Mouse (Mus musculus) v-Abl transformed pro-B cells (cell line): ENCODE data around the gene Zfyve28.

Experiments used
- in situ Hi-C, 2 experiments: fragments of 400-800 bp; cut with MboI; formaldehyde crosslinking; loops; one replicate each; pipeline ENCODE4 v1.15.1; 2025; ENCODE audit not compliant: unreplicated experiment in 2 of 2

Zfyve28 gene

GRCm38 (mm10) chr5:34288154-34288716, at the start of gene Zfyve28, which contains the start of gene Cfap99:
Zfyve28 (minus strand) TSS chr5:34288449.
Cfap99 (plus strand) TSS chr5:34288600.
- in situ Hi-C loops, result loop anchor here in 1 of 2 experiments (25.0 kb wide), 1 partner anchor 749 kb away; the partner anchor contains the start of gene Hgfac

GRCm38 (mm10) chr5:34336775-34337450, 48.7 kb upstream of the Zfyve28 start:
- in situ Hi-C loops, result loop anchor here in 1 of 2 experiments (10.0 kb wide), 1 partner anchor 192 kb away; no protein-coding TSS in a partner anchor

GRCm38 (mm10) chr5:34336097-34336774, 48.0 kb upstream of the Zfyve28 start, which contains the start of gene Rnf4:
Rnf4 (plus strand) TSS chr5:34336289.
- in situ Hi-C loops, result loop anchor here in 1 of 2 experiments (10.0 kb wide), 1 partner anchor 191 kb away; no protein-coding TSS in a partner anchor

GRCm38 (mm10) chr5:34335539-34336096, 47.4 kb upstream of the Zfyve28 start:
- in situ Hi-C loops, result loop anchor here in 1 of 2 experiments (10.0 kb wide), 1 partner anchor 191 kb away; no protein-coding TSS in a partner anchor

GRCm38 (mm10) chr5:34334081-34334480, 45.8 kb upstream of the Zfyve28 start:
- in situ Hi-C loops, result loop anchor here in 1 of 2 experiments (10.0 kb wide), 1 partner anchor 189 kb away; no protein-coding TSS in a partner anchor

GRCm38 (mm10) chr5:34330136-34330535, 41.9 kb upstream of the Zfyve28 start:
- in situ Hi-C loops, result loop anchor here in 1 of 2 experiments (10.0 kb wide), 1 partner anchor 185 kb away; no protein-coding TSS in a partner anchor

GRCm38 (mm10) chr5:34326875-34327576, 38.8 kb upstream of the Zfyve28 start:
- in situ Hi-C loops, result no loop called here

GRCm38 (mm10) chr5:34326249-34326691, 38.0 kb upstream of the Zfyve28 start:
- in situ Hi-C loops, result no loop called here

GRCm38 (mm10) chr5:34325286-34325685, 37.0 kb upstream of the Zfyve28 start:
- in situ Hi-C loops, result no loop called here

GRCm38 (mm10) chr5:34321236-34321635, 33.0 kb upstream of the Zfyve28 start:
- in situ Hi-C loops, result no loop called here

- in situ Hi-C loops, result no loop called here
Measured at GRCm38 (mm10) chr5:34319491-34320034, 31.3 kb upstream of the Zfyve28 start.

GRCm38 (mm10) chr5:34309016-34309415, 20.8 kb upstream of the Zfyve28 start:
- in situ Hi-C loops, result no loop called here

- in situ Hi-C loops, result no loop called here
Measured at GRCm38 (mm10) chr5:34302377-34302776, 14.1 kb upstream of the Zfyve28 start.

- in situ Hi-C loops, result loop anchor here (10.0 to 25.0 kb wide), 2 partner anchors 346 to 738 kb away; partner anchors contain the start of gene Hgfac (in 1 of the 2)
Measured at GRCm38 (mm10) chr5:34298937-34299535, 10.8 kb upstream of the Zfyve28 start.

- in situ Hi-C loops, result loop anchor here (10.0 to 25.0 kb wide), 2 partner anchors 347 to 739 kb away; partner anchors contain the start of gene Hgfac (in 1 of the 2)
Measured at GRCm38 (mm10) chr5:34298061-34298460, 9.8 kb upstream of the Zfyve28 start.

- in situ Hi-C loops, result loop anchor here (10.0 to 25.0 kb wide), 2 partner anchors 350 to 742 kb away; partner anchors contain the start of gene Hgfac (in 1 of the 2)
Measured at GRCm38 (mm10) chr5:34295141-34295540, 6.9 kb upstream of the Zfyve28 start.

GRCm38 (mm10) chr5:34294696-34295095, 6.4 kb upstream of the Zfyve28 start:
- in situ Hi-C loops, result loop anchor here (5.0 to 25.0 kb wide), 3 partner anchors 350 to 743 kb away; partner anchors contain the start of gene Hgfac (in 1 of the 2)

GRCm38 (mm10) chr5:34293363-34293762, 5.1 kb upstream of the Zfyve28 start:
- in situ Hi-C loops, result loop anchor here (5.0 to 25.0 kb wide), 3 partner anchors 351 to 744 kb away; partner anchors contain the start of gene Hgfac (in 1 of the 2)

GRCm38 (mm10) chr5:34289286-34289685, 1.0 kb upstream of the Zfyve28 start:
- in situ Hi-C loops, result loop anchor here in 1 of 2 experiments (25.0 kb wide), 1 partner anchor 748 kb away; the partner anchor contains the start of gene Hgfac
